Mouse (Mus musculus): ENCODE measurements around the gene Fbxl22. TPM values are rescaled to one million over a fixed set of nuclear protein-coding genes. Genes with fewer than 3 reads are reported as not detected.

The Fbxl22 gene
- polyA plus RNA-seq, 1 experiment from 2014 or later: 14.7 TPM

DNA sequence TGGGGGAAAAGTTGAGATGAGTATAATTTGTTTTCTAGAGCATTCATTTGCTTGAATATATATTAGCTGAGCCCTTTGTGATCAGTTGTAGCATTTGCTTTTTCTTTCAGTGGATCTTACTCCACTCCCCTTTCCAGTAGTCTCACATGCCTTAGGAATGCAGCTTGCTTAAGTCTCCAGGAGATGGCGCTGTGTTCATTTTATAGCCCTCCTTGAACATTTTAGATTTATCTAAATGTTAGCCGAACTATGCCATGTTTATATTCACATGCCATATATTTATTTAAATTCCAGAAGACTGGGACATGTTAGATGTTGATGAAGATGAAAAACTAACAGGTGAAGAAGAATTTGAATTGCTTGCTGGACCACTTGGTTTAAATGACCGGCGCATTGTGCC is 49.3 kb downstream of the Fbxl22 start:
- Histone ChIP-seq H3K4me3 (ENCODE audit: low read depth, low read length) (no peak overlapping the region), H3K4me1 (ENCODE audit: control insufficient read depth, insufficient read depth, low read length) (no peaks in the 10 kb centered on the region), H3K27ac (replicated peaks; ENCODE audit: low read depth, low read length) (no peak overlapping the region), H3K9me3 (ENCODE audit: control insufficient read depth, low read length) (no peaks in the 10 kb centered on the region), H3K36me3 (ENCODE audit: control insufficient read depth, insufficient read depth, low read length) (peaks cover 63% of the 10 kb centered on the region), H3K27me3 (replicated peaks; ENCODE audit: control insufficient read depth, insufficient read depth, low read length) (no peaks in the 10 kb centered on the region), H3K9ac (ENCODE audit: low read depth, low read length) (no peak overlapping the region), H3K4me2 (ENCODE audit: low read depth, low read length) (no peak overlapping the region)
- DNase-seq (ENCODE audit: low spot score) (peak; percentile 35), ATAC-seq (ENCODE audit: low read depth) (no peak)
- WGBS: 58% methylated on average over 4 of the region's 4 CpGs

Other genes with a start within 250 kb of the Fbxl22 start
- 20.0 and 22.6 TPM in 2 replicates for gene Herc1, start 164.1 kb downstream of the Fbxl22 start, polyA plus RNA-seq (2014; fragmentation: Nextera tagmentation; extraction: Ambion mirVana)
- gene Usp3, start 78.5 kb upstream of the Fbxl22 start, polyA plus RNA-seq (2014; fragmentation: Nextera tagmentation; extraction: Ambion mirVana): 49.6 and 61.0 TPM in 2 replicates
- gene Car12, start 199.1 kb upstream of the Fbxl22 start, polyA plus RNA-seq (2014; fragmentation: Nextera tagmentation; extraction: Ambion mirVana): 7.7 and 10.3 TPM in 2 replicates